Mouse (Mus musculus): Measurements from ENCODE around the gene Rcor1.
A peak's percentile ranks its signal among the peaks of the same experiment; 100 is the strongest.

Gene Rcor1

DNA sequence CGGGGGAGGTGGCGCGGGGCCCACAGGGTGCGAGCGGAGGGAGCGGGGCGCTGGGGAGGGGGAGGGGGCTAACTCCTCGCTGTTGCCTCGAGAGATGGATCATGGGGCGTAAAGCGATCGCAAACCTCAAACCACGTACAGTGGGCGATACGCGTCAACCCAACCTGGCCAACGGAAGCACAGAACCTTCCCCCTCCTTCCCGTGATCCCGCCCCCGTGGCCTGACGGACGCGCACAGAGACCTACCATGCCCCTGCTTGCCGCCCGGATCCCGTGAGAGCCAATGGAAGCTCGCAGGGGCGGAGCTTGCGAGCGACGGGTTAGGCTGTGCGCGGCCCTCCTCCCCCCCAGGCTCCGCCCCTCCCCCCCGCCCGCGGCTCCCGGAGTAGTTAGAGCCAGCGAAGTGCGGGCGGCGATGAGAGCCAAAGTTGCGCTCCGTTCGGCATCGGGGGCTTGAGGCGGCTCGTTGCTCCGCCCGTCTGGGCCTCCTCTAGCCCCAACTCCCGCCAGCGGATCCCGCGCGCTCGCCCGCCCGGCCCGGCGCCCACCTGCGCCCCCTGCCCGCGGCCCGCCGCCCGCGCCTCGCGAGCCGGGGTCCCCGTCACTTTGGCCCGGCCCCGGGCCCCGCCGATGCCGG is at the start of gene Rcor1:
Gene Rcor1, plus strand, starts transcription at position 376 of the 637 bp plus-strand sequence.
- peak; percentile 97 for DNase-seq (ENCODE audit: low read depth)

DNA sequence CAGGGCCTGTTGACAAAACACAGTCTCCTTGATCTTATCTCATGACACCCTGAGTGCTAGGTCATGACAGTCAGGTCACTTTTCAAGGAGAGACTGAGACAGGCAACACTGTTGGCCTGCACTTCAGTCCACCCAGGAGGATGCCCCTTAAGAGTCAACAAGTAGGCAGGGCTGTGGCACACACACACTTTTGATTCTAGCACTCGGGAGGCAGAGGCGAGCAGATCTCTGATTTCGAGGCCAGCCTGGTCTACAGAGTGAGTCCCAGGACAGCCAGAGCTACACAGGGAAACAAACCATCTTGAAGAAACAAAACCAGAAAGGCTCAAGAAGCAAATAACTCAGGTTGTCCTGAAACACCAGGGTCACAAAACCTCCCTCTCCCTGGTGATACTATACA is 49.7 kb upstream of the Rcor1 start:
- DNase-seq (ENCODE audit: low read depth), result no peak

DNA sequence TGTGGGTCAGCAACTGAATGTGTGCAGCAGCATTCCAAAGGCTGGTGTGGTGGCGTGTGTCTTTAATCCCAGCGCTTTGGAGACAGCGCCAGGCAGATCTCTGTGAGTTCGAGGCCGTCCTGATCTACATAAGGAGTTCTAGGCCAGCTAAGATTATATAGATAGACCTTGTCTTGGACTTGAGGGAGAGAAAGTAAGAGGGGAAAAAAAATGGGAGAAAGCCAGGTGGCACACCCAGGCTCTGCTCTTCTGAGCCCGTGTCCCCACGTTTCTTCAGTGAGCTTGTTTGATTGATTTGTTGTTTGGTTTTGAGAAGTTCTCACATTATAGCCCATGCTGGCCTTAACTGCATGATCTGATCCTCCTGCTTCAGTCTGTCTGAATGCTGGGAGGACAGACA is 48.7 kb upstream of the Rcor1 start:
- no peak for DNase-seq (ENCODE audit: low read depth)

GRCm38 (mm10) chr12:110991361-110992127 is 47.6 kb upstream of the Rcor1 start:
- peak; percentile 44 for DNase-seq (ENCODE audit: low read depth)

- peak; percentile 86 for DNase-seq (ENCODE audit: low read depth)
Observed at GRCm38 (mm10) chr12:110992128-110992553, 47.0 kb upstream of the Rcor1 start.

DNA sequence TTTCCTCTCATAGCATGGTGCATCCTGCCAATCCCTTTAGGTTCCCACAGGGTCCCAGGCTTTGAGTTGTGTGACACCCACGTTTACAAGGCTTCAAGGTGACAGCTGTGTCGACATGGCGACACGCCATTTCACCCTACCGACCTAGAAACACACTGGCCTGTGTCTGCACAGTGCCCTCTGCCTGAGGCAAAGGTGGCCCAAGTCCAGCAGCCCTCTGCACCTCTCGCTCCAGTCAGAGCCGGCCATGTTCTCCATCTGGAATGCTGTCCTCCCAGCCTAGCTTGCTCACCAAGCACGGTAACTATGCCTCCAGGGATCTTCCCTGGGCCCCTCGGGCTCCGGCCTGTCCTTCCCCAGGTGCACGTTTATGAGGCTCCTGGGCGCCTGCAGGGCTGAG is 46.4 kb upstream of the Rcor1 start:
- DNase-seq (ENCODE audit: low read depth), result no peak

- DNase-seq (ENCODE audit: low read depth), result no peak
Observed at GRCm38 (mm10) chr12:110993226-110993625, 45.9 kb upstream of the Rcor1 start.

- DNase-seq (ENCODE audit: low read depth), result no peak
Observed at GRCm38 (mm10) chr12:110994666-110995065, 44.5 kb upstream of the Rcor1 start.

GRCm38 (mm10) chr12:110998092-110998491 is 41.1 kb upstream of the Rcor1 start:
- DNase-seq (ENCODE audit: low read depth), result no peak

DNA sequence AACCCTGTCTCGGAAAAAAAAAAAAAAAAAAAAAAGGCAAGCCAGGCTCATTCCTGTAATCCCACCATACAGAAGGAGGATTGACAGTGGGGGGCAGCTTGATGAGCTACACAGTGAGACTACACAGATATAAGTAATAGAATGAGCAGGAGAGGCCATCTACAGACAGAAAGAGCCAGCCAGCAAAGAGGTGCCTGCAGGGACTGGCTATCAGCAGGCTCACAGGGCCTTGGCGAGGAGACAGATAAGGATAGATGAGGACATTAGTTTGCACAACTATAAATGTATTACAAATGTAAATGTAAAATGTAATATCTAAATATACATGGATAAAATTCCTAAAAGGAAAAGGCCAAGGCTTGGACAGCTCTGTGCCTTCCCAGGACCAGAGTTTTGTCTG is 39.3 kb upstream of the Rcor1 start:
- no peak for DNase-seq (ENCODE audit: low read depth)

DNA sequence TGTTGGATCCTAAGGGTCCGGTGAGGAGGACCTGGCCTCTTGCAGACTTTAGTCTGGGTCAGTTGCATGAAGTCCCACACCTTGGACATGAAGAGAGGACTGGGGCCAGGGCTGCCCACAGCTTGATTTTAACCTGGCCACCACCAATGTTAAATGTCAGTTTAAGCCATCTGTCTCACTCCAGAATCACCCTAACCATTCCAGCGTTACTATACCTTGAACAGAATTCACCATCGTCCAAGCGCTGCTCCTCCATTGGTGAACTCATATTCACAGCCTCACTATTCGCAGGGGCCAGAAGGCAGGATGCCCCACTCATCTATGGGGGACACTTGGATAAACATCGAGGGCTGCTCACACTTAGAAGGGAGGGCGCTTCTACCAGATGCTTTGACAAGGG is 38.2 kb upstream of the Rcor1 start:
- DNase-seq (ENCODE audit: low read depth), result no peak

- DNase-seq (ENCODE audit: low read depth), result no peak
Observed at GRCm38 (mm10) chr12:111004142-111004541, 35.0 kb upstream of the Rcor1 start.

GRCm38 (mm10) chr12:111005803-111006202 is 33.3 kb upstream of the Rcor1 start:
- no peak for DNase-seq (ENCODE audit: low read depth)

GRCm38 (mm10) chr12:111006339-111006738 is 32.8 kb upstream of the Rcor1 start:
- no peak for DNase-seq (ENCODE audit: low read depth)

- DNase-seq (ENCODE audit: low read depth), result no peak
Observed at GRCm38 (mm10) chr12:111007134-111008103, 31.7 kb upstream of the Rcor1 start.

DNA sequence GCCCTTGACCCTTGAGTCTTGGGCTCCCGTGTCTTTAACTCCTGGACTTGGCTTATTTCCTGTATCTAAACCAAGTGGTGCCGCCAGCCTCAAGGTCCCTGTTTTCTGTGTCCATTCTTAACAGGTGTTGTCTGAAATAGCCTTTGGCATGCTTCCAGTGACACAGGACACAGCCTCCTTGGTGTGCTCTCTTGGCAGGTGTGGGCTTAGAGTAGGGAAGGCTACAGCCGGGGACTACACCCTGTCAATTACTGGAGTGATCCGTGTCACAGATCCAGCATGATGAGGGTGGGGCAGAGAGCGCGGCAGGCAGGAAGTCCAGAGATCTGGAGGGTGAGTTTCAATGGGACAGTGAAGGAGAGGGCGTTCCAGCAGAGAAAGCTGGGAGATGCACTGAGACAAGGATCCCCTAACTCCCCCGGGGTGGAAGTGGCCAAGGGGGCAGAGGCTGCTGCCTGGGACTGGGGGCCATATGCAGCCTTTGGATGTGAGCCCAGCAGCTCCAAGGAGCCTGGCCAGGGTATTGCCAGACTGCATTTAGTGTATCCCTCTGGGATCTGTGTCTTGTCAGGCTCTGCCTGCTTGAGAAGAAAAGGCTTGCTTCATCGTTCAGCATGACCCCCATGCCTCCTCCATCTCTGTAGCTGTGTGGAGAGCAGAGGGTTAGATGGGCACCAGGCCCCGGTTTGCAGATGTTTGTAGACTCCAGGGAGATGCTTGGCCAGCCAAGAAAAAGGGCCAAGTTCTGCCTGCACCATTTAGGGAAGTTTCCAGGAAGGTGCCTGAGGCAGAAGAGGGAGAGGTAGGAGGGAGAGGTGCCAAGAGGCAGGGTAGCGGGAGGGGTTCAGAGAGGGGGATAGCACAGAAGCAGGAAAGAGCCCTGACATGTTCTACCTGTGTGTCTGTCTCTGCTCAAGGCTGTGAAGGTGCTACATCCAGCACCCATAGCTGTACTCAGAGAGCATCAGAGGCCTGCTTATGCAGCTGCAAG is 30.4 kb upstream of the Rcor1 start:
- DNase-seq (ENCODE audit: low read depth), result no peak

DNA sequence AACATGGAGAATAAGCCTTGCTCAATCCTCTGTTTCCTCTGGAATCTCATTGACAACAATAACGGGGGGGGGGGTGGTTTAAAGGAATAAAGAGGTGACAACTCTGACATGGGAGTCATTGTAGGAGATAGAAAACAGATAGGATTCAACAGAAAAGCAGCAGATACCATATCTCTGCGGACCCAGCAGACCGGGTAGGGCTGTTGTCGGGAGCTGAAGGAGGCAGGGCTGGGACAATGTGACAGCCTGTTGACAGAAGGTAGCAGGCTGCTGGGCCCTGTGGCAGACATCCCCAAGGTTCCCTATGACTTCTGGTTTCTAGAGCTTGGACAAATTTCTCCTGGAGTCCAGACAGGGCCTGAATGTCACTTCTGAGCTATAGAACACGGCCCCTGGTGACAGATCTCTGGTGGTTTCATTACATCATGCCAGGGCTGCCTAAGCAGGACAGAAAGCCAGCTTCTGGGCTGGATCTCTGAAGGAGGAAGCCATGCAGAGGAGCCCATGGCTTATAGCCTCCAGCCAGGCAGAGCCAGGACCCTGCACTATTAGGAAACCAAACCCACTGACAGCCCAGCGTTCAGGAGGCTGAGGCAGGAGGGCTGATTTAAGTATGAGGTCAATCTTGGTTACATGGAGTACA is 29.4 kb upstream of the Rcor1 start:
- no peak for DNase-seq (ENCODE audit: low read depth)

DNA sequence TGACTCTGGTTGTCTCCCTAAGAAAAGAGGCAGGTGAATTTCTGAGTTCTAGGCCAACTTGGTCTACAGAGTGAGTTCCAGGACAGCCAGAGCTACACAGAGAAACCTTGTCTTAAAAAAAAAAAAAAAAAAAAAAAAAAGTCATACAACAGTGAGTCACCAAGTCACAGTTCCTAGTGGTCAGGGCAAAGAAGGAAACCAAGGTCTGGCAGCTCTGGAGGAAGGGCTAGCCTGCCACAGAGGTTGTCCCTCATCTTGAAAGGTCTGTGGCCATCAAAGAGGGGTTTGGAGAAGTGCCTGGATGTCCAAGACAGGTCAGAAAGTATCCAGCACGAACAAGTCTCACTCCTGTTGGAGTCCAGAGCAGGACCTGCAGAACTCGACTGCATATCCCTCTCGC is 22.3 kb upstream of the Rcor1 start:
- no peak for DNase-seq (ENCODE audit: low read depth)

GRCm38 (mm10) chr12:111018068-111018467 is 21.1 kb upstream of the Rcor1 start:
- DNase-seq (ENCODE audit: low read depth), result no peak

GRCm38 (mm10) chr12:111019086-111019485 is 20.1 kb upstream of the Rcor1 start:
- DNase-seq (ENCODE audit: low read depth), result no peak

DNA sequence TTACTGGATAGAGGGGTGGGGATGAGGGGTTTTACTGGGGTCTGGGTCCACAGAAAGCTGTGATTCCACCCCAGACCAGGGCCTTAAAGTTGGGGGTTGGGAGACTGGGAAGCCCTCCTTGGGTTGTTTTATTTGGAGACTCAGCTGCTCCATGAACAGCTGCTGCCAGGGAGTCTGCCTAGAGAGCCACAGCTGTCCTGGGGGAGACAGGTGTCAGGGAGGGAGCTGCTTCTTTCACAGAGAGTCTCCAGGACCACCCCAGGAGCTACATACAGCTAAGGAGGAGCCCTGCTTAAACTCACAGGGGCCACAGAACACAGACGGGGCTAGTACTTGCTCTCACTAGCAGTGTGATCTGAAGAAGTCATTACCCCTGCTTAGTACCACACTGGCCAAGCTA is 18.0 kb upstream of the Rcor1 start:
- DNase-seq (ENCODE audit: low read depth), result no peak

Measured in fibroblast of lung, adult 2 months (primary cell).